Mouse (Mus musculus) liver, embryonic 14.5 days (tissue): ENCODE measurements around the gene Atp5d. TPM values are rescaled to one million over a fixed set of nuclear protein-coding genes. Genes with fewer than 3 reads are reported as not detected.
A peak's percentile ranks its signal among the peaks of the same experiment; 100 is the strongest.

Experiments
- ATAC-seq: fragments of 200-750 bp; cut with Nextera tagmentation; 2 replicates; pipeline ENCODE4 v1.8.0; 2017; ENCODE audit warnings: moderate number of reproducible peaks, mild to moderate bottlenecking, moderate library complexity; ENCODE audit not compliant: insufficient read depth
- DNase-seq, 3 experiments: peaks; one replicate each; pipeline ENCODE4 v3.0.0-alpha.2; 2012 to 2013; ENCODE audit warnings: low read depth in 3 of 3, low spot score in 3 of 3
- H3K27ac ChIP-seq: fragments of 300-500 bp; sonication (generic); 2 replicates; pipeline ENCODE4 v1.5.1; 2014; ENCODE audit warnings: moderate library complexity, mild to moderate bottlenecking, control low read depth, inconsistent platforms
- H3K27me3 ChIP-seq: fragments of 300-500 bp; sonication (generic); 2 replicates; pipeline ENCODE4 v1.6.1; 2014; ENCODE audit warnings: mild to moderate bottlenecking, low read length, moderate library complexity; ENCODE audit not compliant: control insufficient read depth, insufficient read depth
- H3K36me3 ChIP-seq: fragments of 300-500 bp; sonication (generic); replicated peaks from 2 replicates; pipeline ENCODE4 v1.6.1; 2014; ENCODE audit warnings: low read depth; ENCODE audit not compliant: control insufficient read depth, insufficient read depth
- H3K4me1 ChIP-seq, 2 experiments: fragments of 200-500 bp in 1 of 2; fragments of 300-500 bp in 1 of 2; sonication (generic) in 1 of 2; replicated peaks; 2 replicates each; pipeline ENCODE4 v1.6.1; 2012 to 2014; ENCODE audit warnings: antibody characterized with exemption in 1 of 2, inconsistent platforms in 1 of 2, low read length in 1 of 2; ENCODE audit not compliant: control insufficient read depth in 2 of 2, insufficient read depth in 2 of 2
- H3K4me2 ChIP-seq: fragments of 300-500 bp; sonication (generic); 2 replicates; pipeline ENCODE4 v1.6.1; 2014; ENCODE audit warnings: low read depth, mild to moderate bottlenecking, control low read depth, moderate library complexity
- H3K4me3 ChIP-seq, 2 experiments: fragments of 200-500 bp in 1 of 2; fragments of 300-500 bp in 1 of 2; sonication (generic) in 1 of 2; 2 replicates each; pipeline ENCODE4 v1.5.1; 2012 to 2014; ENCODE audit warnings: low read depth in 2 of 2, low read length in 2 of 2, mild to moderate bottlenecking in 2 of 2, control low read depth in 1 of 2, inconsistent platforms in 1 of 2, moderate library complexity in 1 of 2; ENCODE audit not compliant: insufficient read depth in 1 of 2
- H3K9ac ChIP-seq: fragments of 300-500 bp; sonication (generic); replicated peaks from 2 replicates; pipeline ENCODE4 v1.6.1; 2014; ENCODE audit warnings: mild to moderate bottlenecking, control low read depth, moderate library complexity
- H3K9me3 ChIP-seq: fragments of 300-500 bp; sonication (generic); 2 replicates; pipeline ENCODE4 v1.6.1; 2016; ENCODE audit warnings: low read length, mixed read lengths; ENCODE audit not compliant: control insufficient read depth
- CTCF ChIP-seq: IDR thresholded peaks from 2 replicates; pipeline ENCODE4 v1.5.1; 2016; ENCODE audit warnings: antibody characterized with exemption, low read depth, control low read depth
- EP300 ChIP-seq: IDR thresholded peaks from 2 replicates; pipeline ENCODE4 v1.6.1; 2016; ENCODE audit warnings: antibody characterized with exemption, low read depth
- WGBS: fragments of 180-500 bp; shearing (Covaris S2); extraction: QIAGEN DNeasy Blood & Tissue Kit; methylation state at CpG from one replicate; pipeline ENCODE4 v1.1.7; 2014; ENCODE audit not compliant: insufficient replicate concordance; 5-methylcytosine and 5-hydroxymethylcytosine counted together
- polyA plus RNA-seq, 2 experiments: library from polyadenylated mRNA; depleted of rRNA in 1 of 2; stranded (reverse) in 1 of 2; unstranded in 1 of 2; fragments of >200 nt; fragmentation: Nextera tagmentation in 1 of 2; extraction: Ambion mirVana in 1 of 2; gene quantifications; 2 replicates each; pipeline versions ENCODE4 v1.2.1 to v1.2.3; 2012 to 2014

Gene Atp5d
- polyA plus RNA-seq, 2 experiments = 211 to 249 TPM

GRCm38 (mm10) chr10:80186649-80187048 is 48.2 kb downstream of the Atp5d start:
- peaks cover 58% of the 10 kb centered on the region for H3K27me3 ChIP-seq
- 27% methylated on average over 27 of the region's 27 CpGs for WGBS

GRCm38 (mm10) chr10:80187739-80188138 is 49.3 kb downstream of the Atp5d start:
- Histone ChIP-seq H3K27ac (no peak overlapping the region), H3K36me3 (no peaks in the 10 kb centered on the region), H3K4me1 (no peaks in the 10 kb centered on the region), H3K9ac (no peak overlapping the region), H3K4me2 (no peak overlapping the region), H3K9me3 (no peaks in the 10 kb centered on the region), H3K27me3 (peaks cover 67% of the 10 kb centered on the region), H3K4me3 (no peak overlapping the region)
- 71% methylated on average over 10 of the region's 10 CpGs for WGBS
- no peak for DNase-seq
- ATAC-seq = no peak
- no peak for TF ChIP-seq CTCF
- TF ChIP-seq EP300 = no peak

More at GRCm38 (mm10) chr10:80186649-80187048, 48.2 kb downstream of the Atp5d start:
- ATAC-seq (no peak), DNase-seq (no peak)
- no peak for TF ChIP-seq EP300
- no peak for TF ChIP-seq CTCF
- H3K9me3 ChIP-seq = no peaks in the 10 kb centered on the region
- no peak overlapping the region for H3K9ac ChIP-seq
- no peaks in the 10 kb centered on the region for H3K36me3 ChIP-seq
- H3K4me2 ChIP-seq = no peak overlapping the region
- H3K27ac ChIP-seq = no peak overlapping the region
- no peak overlapping the region for H3K4me3 ChIP-seq
- H3K4me1 ChIP-seq = no peaks in the 10 kb centered on the region

- no peak overlapping the region for H3K27ac ChIP-seq
- ATAC-seq (no peak), DNase-seq (no peak)
- no peak overlapping the region for H3K4me2 ChIP-seq
- H3K4me3 ChIP-seq = no peak overlapping the region
- 70% methylated on average over 15 of the region's 15 CpGs for WGBS
- no peaks in the 10 kb centered on the region for H3K9me3 ChIP-seq
- TF ChIP-seq EP300 (no peak), CTCF (no peak)
- no peaks in the 10 kb centered on the region for H3K4me1 ChIP-seq
- no peaks in the 10 kb centered on the region for H3K36me3 ChIP-seq
- no peak overlapping the region for H3K9ac ChIP-seq
- H3K27me3 ChIP-seq = peaks cover 67% of the 10 kb centered on the region
These were observed 50.1 kb downstream of the Atp5d start for GRCm38 (mm10) chr10:80188453-80189024.

GRCm38 (mm10) chr10:80189999-80190398 is 51.6 kb downstream of the Atp5d start:
- DNase-seq (no peak), ATAC-seq (no peak)
- Histone ChIP-seq H3K4me1 (peaks cover 0 to 2% of the 10 kb centered on the region in 2 experiments; a peak in 1 of 4 replicates), H3K36me3 (no peaks in the 10 kb centered on the region), H3K4me3 (peak overlapping the region in 1 of 2 experiments; percentile 33; a peak in 2 of 4 replicates), H3K27ac (no peak overlapping the region), H3K27me3 (peaks cover 67% of the 10 kb centered on the region), H3K9me3 (no peaks in the 10 kb centered on the region), H3K4me2 (peak overlapping the region; percentile 54), H3K9ac (no peak overlapping the region)
- TF ChIP-seq EP300 = no peak
- WGBS = 4% methylated on average over 21 of the region's 21 CpGs

GRCm38 (mm10) chr10:80190491-80191051 is 52.1 kb downstream of the Atp5d start:
- H3K4me3 ChIP-seq = peak overlapping the region in 1 of 2 experiments; percentile 33; a peak in 2 of 4 replicates
- no peaks in the 10 kb centered on the region for H3K9me3 ChIP-seq
- peak overlapping the region; percentile 54 for H3K4me2 ChIP-seq
- under 1% methylated on average over 48 of the region's 48 CpGs for WGBS
- DNase-seq (no peak), ATAC-seq (no peak)
- no peak overlapping the region for H3K27ac ChIP-seq
- no peak for TF ChIP-seq CTCF
- no peak for TF ChIP-seq EP300
- no peak overlapping the region for H3K9ac ChIP-seq
- no peaks in the 10 kb centered on the region for H3K36me3 ChIP-seq
- H3K4me1 ChIP-seq = peaks cover 0 to 2% of the 10 kb centered on the region in 2 experiments; a peak in 1 of 4 replicates
- H3K27me3 ChIP-seq = peaks cover 66% of the 10 kb centered on the region
